Mouse (Mus musculus) layer of hippocampus, adult 11-12 months (tissue): ENCODE data around the gene Cacna1e.
A peak's percentile ranks its signal among the peaks of the same experiment; 100 is the strongest.

ENCODE experiments used
- DNase-seq: peaks from one replicate; pipeline ENCODE4 v3.0.0; 2022; ENCODE audit warnings: low spot score

Cacna1e gene

GRCm38 (mm10) chr1:154884275-154885206 lies at the start of gene Cacna1e:
Cacna1e (minus strand) TSS chr1:154884501.
- DNase-seq, result no peak

- DNase-seq, result no peak
These were observed 34.1 kb upstream of the Cacna1e start for GRCm38 (mm10) chr1:154918406-154918805.

GRCm38 (mm10) chr1:154917438-154917837 lies 33.1 kb upstream of the Cacna1e start:
- peak; percentile 22 for DNase-seq

GRCm38 (mm10) chr1:154909554-154909953 lies 25.3 kb upstream of the Cacna1e start:
- DNase-seq, result no peak

- DNase-seq, result no peak
These were observed 13.1 kb upstream of the Cacna1e start for GRCm38 (mm10) chr1:154897390-154897789.

- no peak for DNase-seq
These were observed 5.9 kb upstream of the Cacna1e start for GRCm38 (mm10) chr1:154890244-154890643.

- DNase-seq, result no peak
These were observed 4.2 kb upstream of the Cacna1e start for GRCm38 (mm10) chr1:154888495-154888894.

GRCm38 (mm10) chr1:154888018-154888417 lies 3.7 kb upstream of the Cacna1e start:
- no peak for DNase-seq

GRCm38 (mm10) chr1:154887546-154887945 lies 3.2 kb upstream of the Cacna1e start:
- no peak for DNase-seq

- no peak for DNase-seq
These were observed 2.3 kb upstream of the Cacna1e start for GRCm38 (mm10) chr1:154886611-154887010.

GRCm38 (mm10) chr1:154885207-154885548 lies 877 bp upstream of the Cacna1e start:
- DNase-seq, result no peak

- no peak for DNase-seq
These were observed 607 bp downstream of the Cacna1e start for GRCm38 (mm10) chr1:154883596-154884191.

GRCm38 (mm10) chr1:154865981-154866380 lies 18.3 kb downstream of the Cacna1e start:
- DNase-seq, result no peak

- DNase-seq, result no peak
These were observed 22.9 kb downstream of the Cacna1e start for GRCm38 (mm10) chr1:154861416-154861815.

GRCm38 (mm10) chr1:154854564-154854963 lies 29.7 kb downstream of the Cacna1e start:
- no peak for DNase-seq

GRCm38 (mm10) chr1:154850515-154851287 lies 33.6 kb downstream of the Cacna1e start:
- no peak for DNase-seq

- DNase-seq, result no peak
These were observed 35.4 kb downstream of the Cacna1e start for GRCm38 (mm10) chr1:154848683-154849579.

- DNase-seq, result no peak
These were observed 37.4 kb downstream of the Cacna1e start for GRCm38 (mm10) chr1:154846900-154847299.

GRCm38 (mm10) chr1:154843427-154843826 lies 40.9 kb downstream of the Cacna1e start:
- no peak for DNase-seq

GRCm38 (mm10) chr1:154842336-154842735 lies 42.0 kb downstream of the Cacna1e start:
- DNase-seq, result no peak

GRCm38 (mm10) chr1:154841057-154841630 lies 43.2 kb downstream of the Cacna1e start:
- no peak for DNase-seq
